Mouse (Mus musculus) MEL (cell line): ENCODE measurements around the gene Foxc2.

Experiments used
- E2F4 ChIP-seq: IDR thresholded peaks from 2 replicates; pipeline ENCODE4 v1.6.1; 2011; ENCODE audit warnings: low read depth, low read length, improper control_type of control experiment, borderline replicate concordance
- EP300 ChIP-seq, 2 experiments: IDR thresholded peaks; 2 replicates each; pipeline ENCODE4 v1.6.1; 2011; ENCODE audit warnings: improper control_type of control experiment in 2 of 2, low read length in 2 of 2, low read depth in 1 of 2, mild to moderate bottlenecking in 1 of 2
- MAZ ChIP-seq: IDR thresholded peaks from 2 replicates; pipeline ENCODE4 v1.6.1; 2012; ENCODE audit warnings: low read depth, mild to moderate bottlenecking, inconsistent platforms, low read length, improper control_type of control experiment
- MXI1 ChIP-seq: IDR thresholded peaks from 2 replicates; pipeline ENCODE4 v1.6.1; 2011; ENCODE audit warnings: mild to moderate bottlenecking, low read depth, low read length, improper control_type of control experiment
- MYC ChIP-seq: IDR thresholded peaks from 2 replicates; pipeline ENCODE4 v1.6.1; 2011; ENCODE audit warnings: low read depth, mild to moderate bottlenecking, low read length, improper control_type of control experiment, moderate library complexity
- POLR2A ChIP-seq, 2 experiments: IDR thresholded peaks; 2 replicates each; pipeline ENCODE4 v1.6.1; 2011 to 2012; ENCODE audit warnings: low read length in 2 of 2, mild to moderate bottlenecking in 2 of 2, control low read depth in 1 of 2, improper control_type of control experiment in 1 of 2, low read depth in 1 of 2, moderate library complexity in 1 of 2; ENCODE audit not compliant: control insufficient read depth in 1 of 2, insufficient read depth in 1 of 2, poor library complexity in 1 of 2

- TF ChIP-seq POLR2A (IDR thresholded peaks at IDR 0.05; ENCODE audit: control insufficient read depth in 1 of 2, insufficient read depth in 1 of 2, low read depth in 1 of 2, low read length in 2 of 2, poor library complexity in 1 of 2) (no peak), EP300 (IDR thresholded peaks at IDR 0.05; ENCODE audit: low read depth in 1 of 2, low read length in 2 of 2) (no peak), MAZ (no peak), E2F4 (no peak), MYC (no peak), MXI1 (no peak)
Measured at GRCm38 (mm10) chr8:121086004-121086900, 29.7 kb upstream of the Foxc2 start.
